Mouse (Mus musculus) megakaryocyte progenitor cell, adult 5-6 weeks (primary cell): Measurements from ENCODE around the gene Gm32717. TPM values are rescaled to one million over a fixed set of nuclear protein-coding genes. Genes with fewer than 3 reads are reported as not detected.
"Not testable (repeated sequence)": the region's sequence is repeated elsewhere in the genome, so short reads cannot be mapped to it uniquely, and the experiment has no call there.

Source experiments
- ATAC-seq: replicated peaks from 2 replicates; pipeline ENCODE4 v1.8.0; 2016; ENCODE audit warnings: mild to moderate bottlenecking, moderate TSS enrichment, inconsistent platforms; ENCODE audit not compliant: poor library complexity
- total RNA-seq, 2 experiments: library from RNA; stranded (forward) in 1 of 2; stranded (reverse) in 1 of 2; fragments of 157-497, 149-512 nt in 1 of 2; fragments of 200-1000 nt in 1 of 2; gene quantifications; 2 replicates each; pipeline versions ENCODE4 v1.2.3 to v1.2.4; 2015 to 2017

Gm32717 gene
- total RNA-seq (2015) (0.05 TPM in 1 of 2 replicates, not detected in the other), total RNA-seq (2017) (0.08 and 0.14 TPM in 2 replicates)

GRCm38 (mm10) chr10:118240680-118241079 lies at the start of gene Gm32717:
Gene Gm32717 (minus strand): TSS chr10:118240780.
- ATAC-seq = not testable (repeated sequence)

DNA sequence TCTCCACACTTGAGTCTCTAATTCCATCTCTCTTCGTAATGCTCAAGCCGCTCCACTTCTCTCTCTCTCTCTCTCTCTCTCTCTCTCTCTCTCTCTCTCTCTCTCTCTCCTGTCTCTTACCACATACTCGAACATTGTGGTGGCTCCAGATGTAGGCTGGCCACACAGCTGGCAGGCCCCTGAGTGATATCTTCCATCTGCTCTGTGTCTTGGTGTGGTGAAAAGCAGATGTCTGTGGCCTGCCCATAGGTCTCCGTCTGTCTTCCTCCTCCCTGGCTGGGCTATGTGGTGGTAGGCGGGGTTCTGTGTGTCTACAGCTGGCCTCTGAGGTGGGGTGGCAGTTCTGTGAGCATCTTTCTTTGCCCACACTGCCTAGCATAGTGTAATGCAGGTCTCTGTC lies 42.4 kb upstream of the Gm32717 start:
- not testable (repeated sequence) for ATAC-seq

GRCm38 (mm10) chr10:118282565-118282964 lies 42.0 kb upstream of the Gm32717 start:
- not testable (repeated sequence) for ATAC-seq

GRCm38 (mm10) chr10:118278069-118278468 lies 37.5 kb upstream of the Gm32717 start:
- ATAC-seq = not testable (repeated sequence)

GRCm38 (mm10) chr10:118271416-118271815 lies 30.8 kb upstream of the Gm32717 start:
- peak; percentile 78 for ATAC-seq

DNA sequence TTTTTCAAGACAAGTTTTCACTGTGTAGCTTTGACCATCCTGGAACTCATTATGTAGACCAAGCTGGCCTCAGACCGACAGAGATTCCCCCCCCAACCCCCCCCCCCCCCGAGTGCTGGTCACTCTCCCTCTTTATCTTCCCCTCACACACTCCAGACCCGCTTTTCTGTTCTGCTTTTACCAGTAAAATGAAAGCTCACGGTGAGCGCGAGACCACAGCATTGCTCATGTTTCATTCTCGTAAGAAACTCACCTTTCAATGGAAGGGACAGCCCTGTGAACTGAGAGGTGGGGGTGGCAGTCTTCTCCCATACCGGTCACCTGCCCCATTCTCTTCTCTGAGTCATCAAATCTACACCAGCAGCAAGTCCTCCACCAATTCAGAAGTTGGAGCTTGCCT lies 28.2 kb upstream of the Gm32717 start:
- ATAC-seq = peak; percentile 55

- not testable (repeated sequence) for ATAC-seq
These were observed 17.8 kb upstream of the Gm32717 start, which contains the start of gene Gm32802 for GRCm38 (mm10) chr10:118258388-118258787. Gene Gm32802 (plus strand): TSS chr10:118258688.

DNA sequence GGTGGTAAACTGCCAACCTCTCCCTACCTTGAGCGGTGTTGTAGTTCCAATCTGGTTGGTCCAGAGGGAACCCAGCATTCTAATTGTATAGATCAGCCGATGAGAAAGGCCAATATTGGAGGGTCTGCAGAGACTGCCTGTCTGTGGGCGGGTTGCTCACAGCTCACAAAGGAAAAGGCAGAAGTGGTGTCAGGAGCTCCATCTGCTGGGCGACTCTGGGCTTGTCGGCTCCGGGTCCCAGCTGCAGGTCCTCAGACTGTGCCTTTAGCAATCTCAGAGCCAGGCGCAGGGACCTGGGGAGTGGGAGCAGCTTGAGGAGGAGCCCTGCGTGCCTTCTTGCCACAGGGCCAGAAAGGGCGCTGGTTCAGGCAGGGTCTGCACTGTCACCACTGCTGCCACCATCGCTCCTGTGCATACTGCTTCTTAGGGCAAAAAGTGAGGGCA lies 10.3 kb upstream of the Gm32717 start:
- no peak for ATAC-seq

DNA sequence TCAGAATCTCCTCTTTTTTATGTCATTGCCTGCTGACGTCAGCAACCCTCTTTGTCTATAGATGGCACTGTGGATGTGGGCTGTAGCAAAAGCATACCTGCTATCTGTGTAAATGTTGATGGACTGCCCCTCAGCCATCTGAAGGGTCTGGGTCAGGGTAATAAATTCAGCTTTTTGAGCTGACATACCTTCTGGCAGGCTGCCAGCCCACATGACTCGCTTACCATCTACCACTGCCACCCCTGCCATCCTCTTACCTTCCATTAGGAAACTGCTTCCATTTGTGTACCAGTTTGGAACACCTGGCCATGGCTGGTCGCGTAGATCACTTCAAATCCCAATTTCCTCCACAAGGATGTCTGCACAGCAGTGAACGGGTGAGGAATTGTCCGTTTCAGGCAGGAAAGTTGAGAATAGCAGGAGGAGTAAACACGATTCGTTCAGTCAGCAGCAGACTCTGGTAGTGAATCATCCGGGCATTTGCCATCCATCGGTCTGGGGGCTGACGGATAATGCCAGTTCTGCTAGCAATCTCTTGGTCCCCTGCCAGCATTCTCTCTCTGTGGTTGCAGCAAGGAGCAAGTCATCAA lies 8.5 kb upstream of the Gm32717 start:
- ATAC-seq = not testable (repeated sequence)

- not testable (repeated sequence) for ATAC-seq
These were observed 8.0 kb downstream of the Gm32717 start for GRCm38 (mm10) chr10:118232607-118233006.

GRCm38 (mm10) chr10:118227629-118228028 lies 13.0 kb downstream of the Gm32717 start:
- peak; percentile 82 for ATAC-seq

GRCm38 (mm10) chr10:118215719-118216393 lies 24.7 kb downstream of the Gm32717 start:
- ATAC-seq = not testable (repeated sequence)

GRCm38 (mm10) chr10:118204642-118205041 lies 35.9 kb downstream of the Gm32717 start, which contains the start of gene Il22:
Gene Il22 (plus strand): TSS chr10:118204942.
- ATAC-seq = no peak

DNA sequence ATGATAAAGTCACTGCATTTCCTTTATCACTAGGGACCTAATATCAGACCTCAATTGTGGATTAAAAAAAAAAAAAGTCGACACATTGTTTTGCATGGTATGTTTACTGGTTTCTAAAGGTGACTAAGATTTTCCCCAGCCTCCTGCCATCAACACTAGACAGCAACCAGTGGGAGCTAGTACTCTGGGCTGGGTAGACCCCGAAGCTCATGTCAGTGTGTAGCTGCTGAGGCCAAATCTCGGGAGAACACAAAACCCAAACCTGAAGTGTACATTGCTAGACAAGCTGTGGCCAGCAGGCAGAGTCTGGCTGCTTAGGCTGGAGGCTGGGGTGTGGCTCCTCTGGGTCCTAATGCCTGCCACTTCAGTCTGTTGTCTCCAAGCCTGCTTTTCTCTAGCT lies 45.4 kb downstream of the Gm32717 start:
- peak; percentile 74 for ATAC-seq

Other genes with a start within 250 kb of the Gm32717 start
- gene Mdm1, start 99.0 kb downstream of the Gm32717 start, total RNA-seq (2015) = 10.2 and 13.4 TPM in 2 replicates
- 35.6 and 35.9 TPM in 2 replicates for gene Mdm1, start 99.0 kb downstream of the Gm32717 start, total RNA-seq (2017)
- not detected in 2 replicates for gene Il22, start 35.8 kb downstream of the Gm32717 start, total RNA-seq (2015)
- gene Il22, start 35.8 kb downstream of the Gm32717 start, total RNA-seq (2017) = not detected in 2 replicates
- gene Gm32802, start 17.9 kb upstream of the Gm32717 start, total RNA-seq (2015) = 0.05 TPM in 1 of 2 replicates, not detected in the other
- 0.08 and 0.14 TPM in 2 replicates for gene Gm32802, start 17.9 kb upstream of the Gm32717 start, total RNA-seq (2017)
- gene Iltifb, start 54.3 kb upstream of the Gm32717 start, total RNA-seq (2015) = not detected in 2 replicates
- not detected in 2 replicates for gene Iltifb, start 54.3 kb upstream of the Gm32717 start, total RNA-seq (2017)
- not detected in 2 replicates for gene Gm9040, start 86.2 kb upstream of the Gm32717 start, total RNA-seq (2015)
- not detected in 2 replicates for gene Gm9040, start 86.2 kb upstream of the Gm32717 start, total RNA-seq (2017)
- not detected in 2 replicates for gene Gm9044, start 91.6 kb upstream of the Gm32717 start, total RNA-seq (2015)
- gene Gm9044, start 91.6 kb upstream of the Gm32717 start, total RNA-seq (2017) = not detected in 2 replicates
- 0.15 TPM in 2 replicates for gene Gm9045, start 97.1 kb upstream of the Gm32717 start, total RNA-seq (2015)
- 0.08 TPM in 1 of 2 replicates, not detected in the other for gene Gm9045, start 97.1 kb upstream of the Gm32717 start, total RNA-seq (2017)
- gene Gm9046, start 102.5 kb upstream of the Gm32717 start, total RNA-seq (2015) = not detected in 2 replicates
- not detected in 2 replicates for gene Gm9046, start 102.5 kb upstream of the Gm32717 start, total RNA-seq (2017)
- gene Gm9048, start 107.9 kb upstream of the Gm32717 start, total RNA-seq (2015) = not detected in 2 replicates
- not detected in 2 replicates for gene Gm9048, start 107.9 kb upstream of the Gm32717 start, total RNA-seq (2017)
- gene Gm9049, start 113.3 kb upstream of the Gm32717 start, total RNA-seq (2015) = 0.15 TPM in 2 replicates
- gene Gm9049, start 113.3 kb upstream of the Gm32717 start, total RNA-seq (2017) = 0.08 TPM in 1 of 2 replicates, not detected in the other
- 0.54 TPM in 1 of 2 replicates, not detected in the other for gene Ifng, start 200.3 kb upstream of the Gm32717 start, total RNA-seq (2015)
- gene Ifng, start 200.3 kb upstream of the Gm32717 start, total RNA-seq (2017) = not detected in 2 replicates